Mouse (Mus musculus) CH12.LX (cell line): ENCODE data around the gene D10Jhu81e. TPM values are rescaled to one million over a fixed set of nuclear protein-coding genes. Genes with fewer than 3 reads are reported as not detected.

ENCODE experiments used
- DNase-seq: peaks from one replicate; pipeline ENCODE4 v3.0.0-alpha.2; 2013; ENCODE audit errors: extremely low read depth
- H3K27ac ChIP-seq: 2 replicates; pipeline ENCODE4 v1.5.1; 2012; ENCODE audit warnings: low read depth, mild to moderate bottlenecking, control low read depth, moderate library complexity; ENCODE audit not compliant: insufficient read depth
- H3K27me3 ChIP-seq: replicated peaks from 2 replicates; pipeline ENCODE3; 2012; ENCODE audit warnings: inconsistent platforms
- H3K36me3 ChIP-seq, 2 experiments: replicated peaks in 1 of 2; 2 replicates each; pipeline versions ENCODE3 to v1.6.1; 2012; ENCODE audit warnings: inconsistent platforms in 1 of 2, low read length in 1 of 2, mild to moderate bottlenecking in 1 of 2, mixed read lengths in 1 of 2, moderate library complexity in 1 of 2; ENCODE audit not compliant: control insufficient read depth in 1 of 2, insufficient read depth in 1 of 2
- H3K4me1 ChIP-seq, 2 experiments: 2 replicates each; pipeline ENCODE4 v1.6.1; 2012; ENCODE audit warnings: inconsistent platforms in 1 of 2, moderate library complexity in 1 of 2; ENCODE audit not compliant: insufficient read depth in 2 of 2, control insufficient read depth in 1 of 2
- H3K4me2 ChIP-seq: 2 replicates; pipeline ENCODE4 v1.6.1; 2012; ENCODE audit warnings: low read depth, mild to moderate bottlenecking, control low read depth; ENCODE audit not compliant: poor library complexity, insufficient read depth, severe bottlenecking
- H3K4me3 ChIP-seq, 3 experiments: fragments of 150-350 bp in 1 of 3; sonication (generic) in 1 of 3; replicated peaks in 1 of 3; 2 replicates each; pipeline versions ENCODE3 to v1.5.1; 2011 to 2012; ENCODE audit warnings: low read depth in 2 of 3, low read length in 2 of 3, mild to moderate bottlenecking in 2 of 3, moderate library complexity in 2 of 3, control low read depth in 1 of 3, improper control_type of control experiment in 1 of 3, inconsistent platforms in 1 of 3, mixed read lengths in 1 of 3; ENCODE audit not compliant: poor library complexity in 1 of 3
- H3K79me2 ChIP-seq: replicated peaks from 2 replicates; pipeline ENCODE4 v1.6.1; 2012; ENCODE audit warnings: mild to moderate bottlenecking, moderate library complexity; ENCODE audit not compliant: control insufficient read depth, poor library complexity, insufficient read depth, severe bottlenecking; ENCODE audit errors: extremely low read depth
- H3K9ac ChIP-seq: 2 replicates; pipeline ENCODE4 v1.6.1; 2012; ENCODE audit warnings: low read depth, mild to moderate bottlenecking, control low read depth, moderate library complexity; ENCODE audit not compliant: insufficient read depth
- H3K9me3 ChIP-seq: replicated peaks from 2 replicates; pipeline ENCODE3; 2012; ENCODE audit warnings: low read length, inconsistent platforms, mixed read lengths
- BHLHE40 ChIP-seq: IDR thresholded peaks from 2 replicates; pipeline ENCODE4 v1.6.1; 2011; ENCODE audit warnings: mild to moderate bottlenecking, low read depth, low read length, improper control_type of control experiment
- CHD1 ChIP-seq: IDR thresholded peaks from 2 replicates; pipeline ENCODE4 v1.6.1; 2012; ENCODE audit warnings: low read depth, low read length, improper control_type of control experiment, inconsistent platforms
- CHD2 ChIP-seq: IDR thresholded peaks from 2 replicates; pipeline ENCODE4 v1.6.1; 2011; ENCODE audit warnings: low read length, improper control_type of control experiment
- E2F4 ChIP-seq: IDR thresholded peaks from 2 replicates; pipeline ENCODE4 v1.6.1; 2011; ENCODE audit warnings: low read depth, low read length, improper control_type of control experiment; ENCODE audit not compliant: insufficient replicate concordance
- ELF1 ChIP-seq: IDR thresholded peaks from 2 replicates; pipeline ENCODE4 v1.6.1; 2014; ENCODE audit warnings: low read depth, mild to moderate bottlenecking, inconsistent platforms, low read length, improper control_type of control experiment
- ETS1 ChIP-seq: conservative IDR thresholded peaks from 2 replicates; pipeline ENCODE4 v1.6.1; 2012; ENCODE audit warnings: low read depth, mild to moderate bottlenecking, inconsistent platforms, low read length, improper control_type of control experiment, moderate library complexity
- GABPA ChIP-seq: IDR thresholded peaks from 2 replicates; pipeline ENCODE4 v1.6.1; 2012; ENCODE audit warnings: low read depth, low read length, improper control_type of control experiment, inconsistent platforms; ENCODE audit not compliant: insufficient replicate concordance
- HCFC1 ChIP-seq: IDR thresholded peaks from 2 replicates; pipeline ENCODE4 v1.6.1; 2012; ENCODE audit warnings: low read depth, mild to moderate bottlenecking, inconsistent platforms, low read length, improper control_type of control experiment
- IRF4 ChIP-seq: IDR thresholded peaks from 2 replicates; pipeline ENCODE4 v1.6.1; 2014; ENCODE audit warnings: low read depth, mild to moderate bottlenecking, inconsistent platforms, low read length, improper control_type of control experiment
- MAFK ChIP-seq: IDR thresholded peaks from 2 replicates; pipeline ENCODE4 v1.6.1; 2011; ENCODE audit warnings: low read length, improper control_type of control experiment; ENCODE audit not compliant: insufficient replicate concordance
- MAX ChIP-seq: IDR thresholded peaks from 2 replicates; pipeline ENCODE4 v1.6.1; 2011; ENCODE audit warnings: low read length, improper control_type of control experiment
- MAZ ChIP-seq: IDR thresholded peaks from 2 replicates; pipeline ENCODE4 v1.6.1; 2012; ENCODE audit warnings: low read depth, mild to moderate bottlenecking, inconsistent platforms, low read length, improper control_type of control experiment, moderate library complexity
- MEF2A ChIP-seq: IDR thresholded peaks from 2 replicates; pipeline ENCODE4 v1.6.1; 2014; ENCODE audit warnings: low read depth, mild to moderate bottlenecking, inconsistent platforms, low read length, improper control_type of control experiment, borderline replicate concordance
- MXI1 ChIP-seq: IDR thresholded peaks from 2 replicates; pipeline ENCODE4 v1.6.1; 2011; ENCODE audit warnings: mild to moderate bottlenecking, low read depth, low read length, improper control_type of control experiment
- MYC ChIP-seq: IDR thresholded peaks from 2 replicates; pipeline ENCODE4 v1.6.1; 2011; ENCODE audit warnings: low read depth, mild to moderate bottlenecking, improper control_type of control experiment, low read length
- NELFE ChIP-seq: IDR thresholded peaks from 2 replicates; pipeline ENCODE4 v1.6.1; 2011; ENCODE audit warnings: low read depth, low read length, improper control_type of control experiment
- PAX5 ChIP-seq: IDR thresholded peaks from 2 replicates; pipeline ENCODE4 v1.6.1; 2012; ENCODE audit warnings: low read length, inconsistent platforms, mixed read lengths
- POLR2A ChIP-seq: IDR thresholded peaks from 2 replicates; pipeline ENCODE4 v1.6.1; 2011; ENCODE audit warnings: low read depth, mild to moderate bottlenecking, improper control_type of control experiment, low read length
- SIN3A ChIP-seq: IDR thresholded peaks from 2 replicates; pipeline ENCODE4 v1.6.1; 2012; ENCODE audit warnings: low read length, improper control_type of control experiment, inconsistent platforms
- SMC3 ChIP-seq: IDR thresholded peaks from 2 replicates; pipeline ENCODE4 v1.6.1; 2011; ENCODE audit warnings: low read depth, low read length, improper control_type of control experiment
- TCF12 ChIP-seq: IDR thresholded peaks from 2 replicates; pipeline ENCODE4 v1.6.1; 2014; ENCODE audit warnings: low read depth, mild to moderate bottlenecking, inconsistent platforms, low read length, improper control_type of control experiment
- ZC3H11A ChIP-seq: IDR thresholded peaks from 2 replicates; pipeline ENCODE4 v1.6.1; 2012; ENCODE audit warnings: low read depth, mild to moderate bottlenecking, inconsistent platforms, low read length, improper control_type of control experiment
- ZKSCAN1 ChIP-seq: IDR thresholded peaks from 2 replicates; pipeline ENCODE4 v1.6.1; 2012; ENCODE audit warnings: low read depth, inconsistent platforms, low read length, improper control_type of control experiment, borderline replicate concordance
- ZMIZ1 ChIP-seq: IDR thresholded peaks from 2 replicates; pipeline ENCODE4 v1.6.1; 2012; ENCODE audit warnings: low read depth, mild to moderate bottlenecking, inconsistent platforms, low read length, improper control_type of control experiment
- dilution Hi-C: fragments of 300-500 bp; cut with MboI; formaldehyde crosslinking; loops from 2 replicates; pipeline ENCODE4 v1.14.3; 2020; ENCODE audit warnings: low sequenced_read_pairs; ENCODE audit not compliant: extremely low pct_unique_long_range_greater_than_20kb, extremely low pct_ligation_motif_present
- in situ Hi-C: fragments of 300-500 bp; cut with MboI; formaldehyde crosslinking; loops from 3 replicates; pipeline ENCODE4 v1.14.3; 2019; ENCODE audit warnings: low sequenced_read_pairs, low pct_ligation_motif_present, low pct_unique_long_range_greater_than_20kb, mixed read lengths
- polyA plus RNA-seq: library from polyadenylated mRNA; unstranded; fragments of >175 nt; gene quantifications from 2 replicates; pipeline ENCODE4 v1.2.1, GENCODE M21; 2012; ENCODE audit warnings: low read depth; ENCODE audit not compliant: insufficient read length
- total RNA-seq, 2 experiments: library from RNA; depleted of rRNA; stranded (reverse); fragments of 300-350 nt in 1 of 2; fragments of >200 nt in 1 of 2; gene quantifications; 2 replicates each; pipeline ENCODE4 v1.2.3; 2012 to 2014

Gene D10Jhu81e
- total and polyA plus RNA-seq, 3 experiments, result 29.9 to 51.0 (median 45.7) TPM

- TF ChIP-seq MEF2A (no peak), MYC (no peak), HCFC1 (no peak), MAFK (no peak), CHD1 (no peak), ZKSCAN1 (no peak), ELF1 (no peak), NELFE (no peak), POLR2A (no peak), GABPA (no peak), ETS1 (no peak), MAX (no peak), IRF4 (no peak), E2F4 (no peak), TCF12 (no peak), SMC3 (no peak)
- H3K9ac ChIP-seq, result no peak overlapping the region
- no peak overlapping the region for H3K27ac ChIP-seq
- H3K36me3 ChIP-seq, result peaks cover 45 to 78% of the 10 kb centered on the region in 2 experiments
- no peak overlapping the region for H3K4me3 ChIP-seq
- no peaks in the 10 kb centered on the region for H3K27me3 ChIP-seq
- H3K9me3 ChIP-seq, result no peaks in the 10 kb centered on the region
- DNase-seq, result no peak
- in situ Hi-C loops, result no loop called here
- H3K79me2 ChIP-seq, result no peaks in the 10 kb centered on the region
- peaks cover 3 to 6% of the 10 kb centered on the region in 2 experiments; a peak in 2 of 4 replicates for H3K4me1 ChIP-seq
- dilution Hi-C loops, result no loop called here
- no peak overlapping the region for H3K4me2 ChIP-seq
These were observed 6.3 kb downstream of the D10Jhu81e start for GRCm38 (mm10) chr10:78163241-78163640.

DNA sequence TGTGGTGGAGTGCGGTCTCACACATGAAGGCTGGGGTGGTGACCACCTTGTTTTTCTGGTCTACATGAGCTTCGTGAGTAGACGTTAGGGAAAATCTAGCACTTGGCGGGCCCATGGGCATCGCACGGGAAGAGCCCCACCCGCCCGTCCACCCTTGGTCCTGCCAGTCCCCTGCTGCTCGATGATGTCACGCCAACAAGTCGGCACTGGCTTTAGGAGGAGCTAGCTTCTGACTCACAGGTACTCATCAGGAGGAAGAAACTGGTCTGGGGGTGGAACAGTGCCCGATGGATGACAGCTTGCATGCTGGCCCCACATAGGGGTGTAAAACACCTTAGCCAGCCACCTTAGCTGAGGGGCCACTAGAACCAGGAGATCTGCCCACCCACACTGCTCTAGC, 6.9 kb downstream of the D10Jhu81e start:
- no peak overlapping the region for H3K4me3 ChIP-seq
- dilution Hi-C loops (no loop called here), in situ Hi-C loops (no loop called here)
- H3K4me2 ChIP-seq, result no peak overlapping the region
- TF ChIP-seq PAX5, result no peak
- TF ChIP-seq SIN3A, result no peak
- TF ChIP-seq ZMIZ1, result no peak
- no peak for TF ChIP-seq MAFK
- no peak for TF ChIP-seq ZC3H11A
- no peak for TF ChIP-seq CHD2
- no peak for TF ChIP-seq HCFC1
- no peak for TF ChIP-seq MYC
- no peak for TF ChIP-seq MXI1
- no peak for TF ChIP-seq MAZ
- TF ChIP-seq ETS1, result no peak
- no peak for TF ChIP-seq BHLHE40
- TF ChIP-seq IRF4, result no peak
- no peak overlapping the region for H3K9ac ChIP-seq
- H3K79me2 ChIP-seq, result no peaks in the 10 kb centered on the region
- DNase-seq, result no peak
- H3K9me3 ChIP-seq, result no peaks in the 10 kb centered on the region
- H3K27me3 ChIP-seq, result no peaks in the 10 kb centered on the region
- H3K36me3 ChIP-seq, result peaks cover 45 to 78% of the 10 kb centered on the region in 2 experiments
- H3K4me1 ChIP-seq, result peaks cover 3 to 4% of the 10 kb centered on the region in 2 experiments; a peak in 1 of 4 replicates
- H3K27ac ChIP-seq, result no peak overlapping the region
